Mouse (Mus musculus): ENCODE results near the gene Cenpx. TPM values are rescaled to one million over a fixed set of nuclear protein-coding genes. Genes with fewer than 3 reads are reported as not detected.
"Not testable (repeated sequence)": the region's sequence is repeated elsewhere in the genome, so short reads cannot be mapped to it uniquely, and the experiment has no call there.

Gene Cenpx
- polyA plus RNA-seq, 1 experiment from 2014 or later = 163 TPM

DNA sequence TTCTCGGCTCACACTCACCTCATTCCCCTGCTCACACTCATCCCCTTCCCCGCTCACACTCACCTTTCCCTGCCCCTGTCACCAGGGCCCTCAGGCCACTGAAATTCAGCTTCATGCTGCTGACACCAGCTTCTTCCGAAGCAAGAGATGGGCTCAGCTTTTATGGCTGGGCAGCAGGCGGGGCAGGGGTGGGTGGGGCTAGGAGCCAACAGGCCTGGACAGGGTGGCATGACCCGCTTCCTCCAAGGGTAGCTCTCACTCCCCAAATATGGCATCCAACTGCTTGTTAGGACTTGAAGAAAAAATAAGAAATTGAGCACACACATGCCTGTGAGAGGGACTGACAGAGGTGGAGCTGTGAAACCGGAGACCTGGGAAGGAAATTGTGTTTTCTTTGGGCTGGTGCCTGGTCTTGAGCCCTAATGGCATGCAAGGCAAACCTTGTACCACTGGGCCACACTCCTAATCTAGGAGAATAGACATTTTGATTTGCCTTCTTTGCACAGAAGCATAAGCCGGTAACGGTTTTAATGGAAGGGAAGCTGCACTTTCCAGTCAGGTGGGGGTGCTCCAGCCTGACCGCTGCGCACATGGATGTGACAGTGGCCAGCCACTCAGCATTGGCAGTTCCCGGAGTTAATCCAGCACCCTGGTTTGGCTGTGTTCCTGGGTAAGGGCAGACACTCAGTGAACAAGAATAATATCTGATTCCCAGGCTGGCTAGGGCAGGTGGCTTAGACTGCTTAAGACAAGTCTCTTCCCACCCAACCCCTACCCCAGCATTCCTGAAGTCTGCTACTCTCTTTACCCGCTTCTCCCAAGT lies 18.5 kb upstream of the Cenpx start, which contains the start of gene Cbr2:
TSS of gene Cbr2 (minus strand) at position 257 of the 823 bp plus-strand sequence.
- H3K4me2 ChIP-seq (replicated peaks) = no peak within 1 kb of the TSS

DNA sequence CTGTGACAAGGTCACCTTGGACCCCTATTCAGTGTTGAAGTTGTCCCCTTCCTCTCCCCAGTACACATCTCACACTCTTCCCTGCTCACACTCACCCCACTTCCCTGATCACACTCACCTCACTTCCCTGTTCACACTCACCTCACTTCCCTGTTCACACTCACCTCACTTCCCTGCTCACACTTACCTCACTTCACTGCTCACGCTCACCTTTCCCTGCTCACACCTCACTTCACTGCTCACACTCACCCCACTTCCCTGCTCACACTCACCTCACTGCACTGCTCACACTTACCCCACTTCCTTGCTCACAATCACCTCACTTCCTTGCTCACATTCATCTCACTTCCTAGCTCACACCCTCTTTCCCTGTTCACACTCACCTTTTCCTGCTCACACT lies 17.9 kb upstream of the Cenpx start:
- no peak overlapping the region for H3K9ac ChIP-seq
- H3K4me2 ChIP-seq (replicated peaks) = no peak overlapping the region
- no peaks in the 10 kb centered on the region for H3K36me3 ChIP-seq
- H3K27ac ChIP-seq = no peak overlapping the region
- H3K9me3 ChIP-seq = no peaks in the 10 kb centered on the region
- ATAC-seq = no peak
- peaks cover 1% of the 10 kb centered on the region; the same call in 1 of the 2 replicates for H3K4me1 ChIP-seq (replicated peaks)
- 95% methylated on average over 1 of the region's 1 CpGs for WGBS
- no peaks in the 10 kb centered on the region for H3K27me3 ChIP-seq (replicated peaks)
- no peak overlapping the region for H3K4me3 ChIP-seq (replicated peaks)

More for the DNA sequence above, 18.5 kb upstream of the Cenpx start, which contains the start of gene Cbr2:
- Histone ChIP-seq H3K9ac (no peak within 1 kb of the TSS), H3K27ac (no peak within 1 kb of the TSS), H3K36me3 (no peaks in the 10 kb centered on the region), H3K27me3 (replicated peaks) (no peaks in the 10 kb centered on the region), H3K4me1 (replicated peaks) (no peaks in the 10 kb centered on the region), H3K9me3 (no peaks in the 10 kb centered on the region), H3K4me3 (replicated peaks) (no peak within 1 kb of the TSS)
- 72% methylated on average over 12 of the region's 12 CpGs for WGBS
- ATAC-seq = no peak

DNA sequence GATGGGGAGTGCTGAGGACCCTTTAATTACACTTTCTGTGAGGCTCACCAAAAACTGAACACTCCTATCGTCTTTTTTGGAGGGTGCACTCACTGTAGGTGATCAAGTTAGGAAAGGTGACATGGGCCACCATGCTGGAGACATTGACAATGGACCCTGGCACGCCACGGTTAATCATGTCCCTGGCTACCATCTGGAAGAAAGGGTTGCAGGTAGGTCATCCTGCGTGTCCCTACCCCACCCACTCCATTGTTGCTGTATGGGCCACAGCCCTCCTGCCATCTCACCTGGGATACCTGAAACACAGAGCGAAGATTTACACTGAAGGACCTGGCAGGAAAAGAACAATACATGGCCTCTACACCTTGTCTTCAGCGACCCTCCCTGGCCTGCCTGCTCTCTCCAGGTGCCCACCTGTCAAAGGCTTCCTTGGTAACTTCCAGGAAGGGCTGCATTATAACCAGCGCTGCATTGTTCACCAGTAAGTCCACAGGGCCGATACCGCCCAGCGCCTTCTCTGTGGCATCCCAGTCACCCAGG lies 16.9 kb upstream of the Cenpx start:
- no peaks in the 10 kb centered on the region for H3K27me3 ChIP-seq (replicated peaks)
- H3K27ac ChIP-seq = no peak overlapping the region
- no peak overlapping the region for H3K9ac ChIP-seq
- no peaks in the 10 kb centered on the region for H3K9me3 ChIP-seq
- ATAC-seq = no peak
- no peaks in the 10 kb centered on the region for H3K36me3 ChIP-seq
- no peak overlapping the region for H3K4me3 ChIP-seq (replicated peaks)
- 87% methylated on average over 10 of the region's 10 CpGs for WGBS
- peaks cover 4% of the 10 kb centered on the region; the same call in 1 of the 2 replicates for H3K4me1 ChIP-seq (replicated peaks)
- H3K4me2 ChIP-seq (replicated peaks) = no peak overlapping the region

DNA sequence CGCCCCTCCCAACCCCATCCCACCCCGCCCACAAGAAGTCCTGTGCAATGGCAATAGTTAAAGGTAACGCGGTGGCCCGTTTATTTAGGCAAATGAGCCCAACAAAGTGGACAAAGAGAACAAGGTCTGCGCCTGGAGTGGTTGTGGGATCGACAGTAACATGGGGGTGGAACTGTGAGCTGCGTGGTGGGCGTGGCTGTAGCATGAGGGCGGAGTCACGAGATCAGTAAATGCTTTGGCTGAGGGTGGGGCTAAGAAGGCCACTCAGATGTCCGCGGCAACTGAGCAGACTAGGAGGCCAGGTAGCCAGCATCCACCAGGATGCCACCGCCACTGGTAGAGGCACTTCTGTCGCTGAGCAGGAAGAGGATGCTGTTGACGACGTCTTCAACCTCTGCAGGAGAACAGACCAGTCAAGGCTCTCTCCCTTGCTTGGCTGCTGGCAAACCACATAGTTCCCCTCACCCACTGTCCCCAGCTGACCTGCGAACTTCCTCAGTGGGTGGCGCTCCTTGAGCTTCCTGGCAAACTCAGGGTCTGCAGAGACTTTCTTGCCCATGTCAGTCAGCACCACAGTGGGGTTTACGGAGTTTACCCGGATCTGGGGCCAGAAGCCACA lies 16.0 kb upstream of the Cenpx start:
- not testable (repeated sequence) for H3K27ac ChIP-seq; H3K9me3 ChIP-seq; H3K4me1 ChIP-seq (replicated peaks); H3K4me3 ChIP-seq (replicated peaks); H3K36me3 ChIP-seq; H3K27me3 ChIP-seq (replicated peaks); H3K9ac ChIP-seq
- peak; percentile 32; the same call in 1 of the 2 replicates for ATAC-seq
- 2% methylated on average over 18 of the region's 21 CpGs for WGBS
- peak overlapping the region; percentile 47 for H3K4me2 ChIP-seq (replicated peaks)

DNA sequence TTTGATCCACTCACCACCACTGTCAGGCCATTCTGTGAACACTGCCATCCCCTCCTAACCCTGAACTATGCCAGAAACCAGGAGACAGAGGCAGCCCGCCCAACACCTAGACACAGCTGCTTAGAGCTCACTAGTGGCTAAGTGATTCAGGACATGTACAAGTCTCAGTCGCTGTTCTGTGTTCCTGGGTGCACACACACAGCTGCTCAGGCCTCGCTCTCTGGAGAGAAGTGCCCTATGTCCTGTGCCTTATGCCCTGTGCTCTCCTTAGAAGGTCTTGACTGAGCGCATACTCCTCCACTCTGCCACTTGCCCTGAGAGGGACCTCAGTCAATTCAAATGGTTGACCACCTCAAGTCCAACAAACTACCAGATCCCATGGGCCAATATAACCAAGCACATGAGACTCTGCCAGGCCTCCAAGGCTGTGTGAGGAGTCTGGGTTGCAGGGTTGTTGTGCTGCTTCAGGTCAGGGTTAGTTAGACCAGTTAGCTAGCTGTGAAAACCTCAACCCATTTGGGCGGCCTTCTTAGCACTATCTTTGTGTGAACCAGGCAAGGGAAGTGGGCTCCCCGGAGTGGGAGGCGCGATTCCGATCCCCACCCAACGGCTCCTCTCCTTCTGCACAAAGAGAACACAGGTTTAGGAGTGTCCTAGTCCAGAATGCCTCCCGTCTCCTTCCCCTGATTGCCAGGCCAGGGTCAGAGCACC lies 15.1 kb upstream of the Cenpx start:
- no peak for ATAC-seq

DNA sequence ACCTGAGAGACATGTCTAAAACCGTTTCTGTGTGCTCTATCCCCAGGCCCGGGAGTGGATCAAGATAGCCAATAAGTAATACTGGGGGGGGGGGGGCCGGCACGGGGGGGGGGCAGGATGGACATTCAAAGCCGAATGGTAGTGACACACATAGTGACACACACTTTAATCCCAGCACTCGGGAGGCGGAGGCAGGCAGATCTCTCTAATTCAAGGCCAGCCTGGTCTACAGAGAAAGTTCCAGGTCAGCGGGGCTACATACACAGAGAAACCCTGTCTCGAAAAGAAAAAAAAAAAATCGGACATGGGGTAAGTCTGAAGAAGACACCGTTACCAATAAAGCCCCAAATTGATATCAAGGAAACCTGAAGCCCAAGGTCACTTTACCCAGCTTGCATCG lies 14.0 kb upstream of the Cenpx start:
- 58% methylated on average over 12 of the region's 12 CpGs for whole genome bisulfite sequencing
- Histone ChIP-seq H3K4me2 (replicated peaks) (no peak overlapping the region), H3K4me1 (replicated peaks) (peaks cover 4% of the 10 kb centered on the region; the same call in 1 of the 2 replicates), H3K4me3 (replicated peaks) (no peak overlapping the region), H3K36me3 (no peaks in the 10 kb centered on the region), H3K9me3 (no peaks in the 10 kb centered on the region), H3K27ac (no peak overlapping the region), H3K9ac (no peak overlapping the region), H3K27me3 (replicated peaks) (no peaks in the 10 kb centered on the region)
- ATAC-seq = no peak

More for the DNA sequence above, 15.1 kb upstream of the Cenpx start:
- H3K4me3 ChIP-seq (replicated peaks) = no peak overlapping the region
- WGBS = 69% methylated on average over 11 of the region's 11 CpGs
- peaks cover 4% of the 10 kb centered on the region; the same call in 1 of the 2 replicates for H3K4me1 ChIP-seq (replicated peaks)
- H3K36me3 ChIP-seq = no peaks in the 10 kb centered on the region
- no peak overlapping the region for H3K4me2 ChIP-seq (replicated peaks)
- no peaks in the 10 kb centered on the region for H3K9me3 ChIP-seq
- H3K9ac ChIP-seq = no peak overlapping the region
- no peak overlapping the region for H3K27ac ChIP-seq
- no peaks in the 10 kb centered on the region for H3K27me3 ChIP-seq (replicated peaks)

DNA sequence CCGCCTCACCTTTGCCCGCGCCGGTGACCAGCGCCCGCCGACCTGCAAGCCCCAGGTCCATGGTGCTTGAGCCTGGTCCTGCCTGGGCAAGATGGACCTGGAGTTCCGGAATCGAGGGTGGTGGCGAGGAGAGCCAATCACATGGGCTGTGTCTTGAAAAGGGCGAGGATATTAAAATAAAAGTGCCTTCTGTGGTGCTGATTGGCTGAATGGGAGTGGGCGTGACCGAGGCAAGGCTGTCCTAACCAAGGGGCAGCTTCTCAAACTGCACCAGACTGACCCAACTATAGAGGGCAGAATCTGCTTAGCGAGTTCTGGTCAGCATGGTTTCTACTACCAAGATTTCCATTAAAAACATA lies 13.6 kb upstream of the Cenpx start, which contains the start of gene Dcxr:
TSS of gene Dcxr (minus strand) at position 113 of the 359 bp plus-strand sequence.
- ATAC-seq = peak; percentile 95
- under 1% methylated on average over 14 of the region's 14 CpGs for WGBS
- peak within 1 kb of the TSS; percentile 91 for H3K4me2 ChIP-seq (replicated peaks)
- H3K36me3 ChIP-seq = no peaks in the 10 kb centered on the region
- H3K4me3 ChIP-seq (replicated peaks) = peak within 1 kb of the TSS; percentile 72
- H3K27me3 ChIP-seq (replicated peaks) = no peaks in the 10 kb centered on the region
- no peaks in the 10 kb centered on the region for H3K9me3 ChIP-seq
- H3K27ac ChIP-seq = no peak within 1 kb of the TSS
- peaks cover 8% of the 10 kb centered on the region for H3K4me1 ChIP-seq (replicated peaks)
- peak within 1 kb of the TSS; percentile 59 for H3K9ac ChIP-seq

DNA sequence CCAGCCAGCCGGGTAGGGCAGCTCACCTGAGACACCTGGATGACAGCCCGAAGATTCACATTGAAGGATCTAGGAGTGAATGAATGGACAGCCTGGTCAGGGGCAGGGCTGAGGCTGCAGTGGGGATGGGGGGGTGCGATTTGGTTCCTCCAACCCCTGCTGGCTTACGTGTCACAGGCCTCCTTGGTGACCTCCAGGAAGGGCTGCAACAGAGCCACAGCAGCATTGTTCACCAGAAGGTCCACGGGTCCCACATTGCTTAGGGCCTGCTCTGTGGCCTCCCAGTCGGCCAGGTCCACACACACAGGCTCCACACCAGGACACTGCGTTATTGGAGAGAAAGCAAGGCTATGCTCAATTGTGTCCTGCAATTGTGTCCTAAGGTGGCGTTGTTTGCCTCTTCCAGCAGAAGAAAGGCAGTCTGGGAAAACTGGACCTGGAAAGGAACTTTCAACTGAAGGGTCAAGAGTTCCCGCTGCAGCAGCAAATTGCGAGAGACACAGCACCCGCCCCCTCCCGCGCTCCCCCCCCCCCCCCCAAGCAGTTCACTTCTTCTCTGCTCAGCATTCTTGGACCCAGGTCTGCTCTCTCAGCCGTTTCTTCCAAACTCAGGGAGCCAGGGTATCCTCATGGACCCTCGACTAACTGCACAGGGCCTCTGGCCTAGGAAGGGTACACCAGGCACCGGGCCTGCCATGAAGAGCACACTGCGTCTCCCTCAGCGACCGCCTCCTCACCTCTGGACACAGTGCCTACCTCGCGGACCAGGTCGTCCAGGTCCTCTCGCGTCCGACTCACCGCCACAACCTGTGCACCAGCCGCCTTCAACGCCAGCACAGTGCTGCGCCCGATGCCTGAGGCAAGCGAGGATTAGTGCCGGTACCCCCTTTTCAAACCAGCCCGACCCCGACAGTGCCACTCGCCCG lies 13.0 kb upstream of the Cenpx start:
- H3K4me1 ChIP-seq (replicated peaks) = peaks cover 14% of the 10 kb centered on the region
- H3K4me2 ChIP-seq (replicated peaks) = peak overlapping the region; percentile 91
- peak overlapping the region; percentile 59 for H3K9ac ChIP-seq
- no peaks in the 10 kb centered on the region for H3K36me3 ChIP-seq
- H3K27ac ChIP-seq = no peak overlapping the region
- H3K4me3 ChIP-seq (replicated peaks) = peak overlapping the region; percentile 72
- WGBS = 19% methylated on average over 34 of the region's 36 CpGs
- ATAC-seq = peak; percentile 65
- H3K27me3 ChIP-seq (replicated peaks) = no peaks in the 10 kb centered on the region
- H3K9me3 ChIP-seq = no peaks in the 10 kb centered on the region

DNA sequence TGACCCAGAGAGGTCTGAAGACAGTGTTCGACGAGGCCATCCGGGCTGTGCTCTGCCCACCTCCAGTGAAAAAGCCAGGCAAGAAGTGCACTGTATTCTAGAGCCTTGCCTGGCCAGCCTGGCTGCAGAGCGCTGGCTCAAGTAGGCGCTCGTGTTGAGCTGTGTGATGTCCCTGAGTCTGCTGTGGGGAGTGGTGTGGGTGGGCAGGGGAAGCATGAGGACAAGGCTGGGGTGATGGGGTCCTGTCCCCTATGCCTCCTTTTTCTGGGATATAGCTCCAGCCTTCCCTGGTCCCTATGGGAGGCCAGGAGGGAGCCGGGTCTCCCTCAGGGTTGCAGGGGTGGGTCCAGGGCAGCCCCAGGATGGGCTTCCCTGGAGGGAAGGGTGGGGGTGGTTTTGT lies 10.0 kb upstream of the Cenpx start:
- Histone ChIP-seq H3K9ac (no peak overlapping the region), H3K9me3 (no peaks in the 10 kb centered on the region), H3K27ac (no peak overlapping the region), H3K36me3 (peaks cover 7% of the 10 kb centered on the region; the same call in 1 of the 2 replicates), H3K4me1 (replicated peaks) (peaks cover 22% of the 10 kb centered on the region), H3K27me3 (replicated peaks) (no peaks in the 10 kb centered on the region), H3K4me2 (replicated peaks) (no peak overlapping the region), H3K4me3 (replicated peaks) (no peak overlapping the region)
- no peak for ATAC-seq
- 86% methylated on average over 7 of the region's 7 CpGs for WGBS

DNA sequence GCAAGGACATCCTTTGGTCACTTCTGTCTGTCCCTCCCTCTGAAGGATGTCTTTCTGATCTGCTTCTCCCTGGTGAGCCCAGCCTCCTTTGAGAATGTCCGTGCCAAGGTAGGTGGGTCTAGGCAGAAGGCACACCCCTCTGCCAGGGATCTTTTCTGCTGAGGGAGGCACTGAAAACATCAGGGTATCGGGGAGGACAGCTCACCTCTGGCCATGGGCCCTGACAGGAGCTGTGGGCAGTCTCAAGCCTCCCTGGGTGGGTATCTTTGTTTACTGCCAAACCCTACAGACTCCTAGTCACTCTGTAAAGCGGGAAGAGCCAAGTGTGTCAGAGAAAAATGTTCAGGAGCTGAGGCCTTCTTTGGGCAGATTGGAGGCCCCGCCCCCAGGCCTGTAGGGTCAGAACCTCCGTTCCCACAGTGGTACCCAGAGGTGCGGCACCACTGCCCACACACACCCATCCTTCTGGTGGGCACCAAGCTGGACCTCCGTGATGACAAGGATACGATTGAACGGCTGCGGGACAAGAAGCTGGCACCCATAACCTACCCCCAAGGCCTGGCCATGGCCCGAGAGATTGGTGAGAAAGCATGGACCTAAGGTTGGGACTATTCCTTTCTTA lies 9.3 kb upstream of the Cenpx start:
- ATAC-seq = no peak
- Histone ChIP-seq H3K9me3 (no peaks in the 10 kb centered on the region), H3K4me2 (replicated peaks) (no peak overlapping the region), H3K27me3 (replicated peaks) (no peaks in the 10 kb centered on the region), H3K4me3 (replicated peaks) (no peak overlapping the region), H3K27ac (no peak overlapping the region), H3K4me1 (replicated peaks) (peaks cover 22% of the 10 kb centered on the region), H3K36me3 (peaks cover 13% of the 10 kb centered on the region; the same call in 1 of the 2 replicates), H3K9ac (no peak overlapping the region)
- WGBS = 85% methylated on average over 11 of the region's 11 CpGs
